Mouse (Mus musculus): ENCODE data around the gene Gm7173.

Gene Gm7173

GRCm38 (mm10) chrX:79516977-79517645 is at the start of gene Gm7173:
Gene Gm7173 (minus strand): TSS chrX:79517285.
- peak; percentile 9 to 21 for DNase-seq (ENCODE audit: low spot score in 2 of 2)

GRCm38 (mm10) chrX:79517646-79518016 is 546 bp upstream of the Gm7173 start:
- DNase-seq (ENCODE audit: low spot score in 2 of 2): no peak

GRCm38 (mm10) chrX:79316790-79317189 is 200.3 kb downstream of the Gm7173 start:
- DNase-seq (ENCODE audit: low spot score in 2 of 2): no peak
